Mouse (Mus musculus): ENCODE measurements around the gene Xab2. TPM values are rescaled to one million over a fixed set of nuclear protein-coding genes. Genes with fewer than 3 reads are reported as not detected.
A peak's percentile ranks its signal among the peaks of the same experiment; 100 is the strongest.

Xab2 gene
- total and polyA plus RNA-seq, 3 experiments = 49.9 to 60.7 (median 57.1) TPM

DNA sequence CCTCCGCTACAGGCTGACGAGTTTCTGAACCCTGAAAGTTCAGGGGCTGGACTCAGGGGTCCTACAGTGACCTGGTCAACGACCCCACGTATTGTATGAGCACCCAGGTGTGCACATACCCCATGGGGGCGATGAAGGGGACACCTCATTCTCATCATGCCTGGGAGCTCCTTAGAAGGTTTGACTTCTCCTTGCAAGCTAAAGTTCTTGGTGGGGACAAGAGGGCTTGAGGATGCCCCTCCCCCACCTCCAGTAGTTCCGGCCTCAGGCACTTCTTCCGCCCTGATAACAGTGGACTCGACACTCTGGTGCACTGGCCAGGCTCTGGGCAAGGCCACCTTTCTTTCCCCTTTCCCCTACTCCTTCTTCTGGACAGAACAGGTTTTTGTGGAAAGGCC lies 10.4 kb upstream of the Xab2 start:
- H3K4me3 ChIP-seq (replicated peaks in 1 of 3; ENCODE audit: low read depth in 2 of 3, low read length in 2 of 3, poor library complexity in 1 of 3) = peak overlapping the region; percentile 91 to 98 (median 97)
- in situ Hi-C loops (cut with MboI; ENCODE audit: low pct_ligation_motif_present, low pct_unique_long_range_greater_than_20kb, low sequenced_read_pairs) (no loop called here), dilution Hi-C loops (cut with MboI; ENCODE audit: extremely low pct_ligation_motif_present, extremely low pct_unique_long_range_greater_than_20kb, low sequenced_read_pairs) (no loop called here)
- H3K36me3 ChIP-seq (replicated peaks in 1 of 2; ENCODE audit: control insufficient read depth in 1 of 2, insufficient read depth in 1 of 2, low read length in 1 of 2) = peaks cover 34 to 43% of the 10 kb centered on the region in 2 experiments
- TF ChIP-seq USF1 (IDR thresholded peaks at IDR 0.05; ENCODE audit: low read depth, low read length) (no peak), JUND (conservative IDR thresholded peaks at IDR 0.05; ENCODE audit: low read depth, low read length) (no peak), CHD2 (IDR thresholded peaks at IDR 0.05; ENCODE audit: low read length) (peak; percentile 80; the same call in 1 of the 2 replicates), RCOR1 (conservative IDR thresholded peaks at IDR 0.05; ENCODE audit: low read depth, low read length) (no peak), ELF1 (IDR thresholded peaks at IDR 0.05; ENCODE audit: low read depth, low read length) (peak; percentile 71), E2F4 (IDR thresholded peaks at IDR 0.05; ENCODE audit: insufficient replicate concordance, low read depth, low read length) (no peak), HCFC1 (IDR thresholded peaks at IDR 0.05; ENCODE audit: low read depth, low read length) (peak; percentile 27; the same call in 1 of the 2 replicates), MYC (IDR thresholded peaks at IDR 0.05; ENCODE audit: low read depth, low read length) (no peak), MEF2A (IDR thresholded peaks at IDR 0.05; ENCODE audit: borderline replicate concordance, low read depth, low read length) (no peak)
- peak overlapping the region; percentile 39 for H3K4me2 ChIP-seq (ENCODE audit: insufficient read depth, low read depth, poor library complexity, severe bottlenecking)
- H3K27ac ChIP-seq (ENCODE audit: insufficient read depth, low read depth) = peak overlapping the region; percentile 47; the same call in 1 of the 2 replicates
- peaks cover 7 to 34% of the 10 kb centered on the region in 2 experiments for H3K4me1 ChIP-seq (ENCODE audit: control insufficient read depth in 1 of 2, insufficient read depth in 2 of 2)
- H3K79me2 ChIP-seq (replicated peaks; ENCODE audit: control insufficient read depth, extremely low read depth, insufficient read depth, poor library complexity, severe bottlenecking) = peaks cover 16% of the 10 kb centered on the region
- peaks cover 2% of the 10 kb centered on the region for H3K27me3 ChIP-seq (replicated peaks)
- DNase-seq (ENCODE audit: extremely low read depth) = peak; percentile 56
- peak overlapping the region; percentile 85 for H3K9ac ChIP-seq (ENCODE audit: insufficient read depth, low read depth)
- H3K9me3 ChIP-seq (replicated peaks; ENCODE audit: low read length) = no peaks in the 10 kb centered on the region

DNA sequence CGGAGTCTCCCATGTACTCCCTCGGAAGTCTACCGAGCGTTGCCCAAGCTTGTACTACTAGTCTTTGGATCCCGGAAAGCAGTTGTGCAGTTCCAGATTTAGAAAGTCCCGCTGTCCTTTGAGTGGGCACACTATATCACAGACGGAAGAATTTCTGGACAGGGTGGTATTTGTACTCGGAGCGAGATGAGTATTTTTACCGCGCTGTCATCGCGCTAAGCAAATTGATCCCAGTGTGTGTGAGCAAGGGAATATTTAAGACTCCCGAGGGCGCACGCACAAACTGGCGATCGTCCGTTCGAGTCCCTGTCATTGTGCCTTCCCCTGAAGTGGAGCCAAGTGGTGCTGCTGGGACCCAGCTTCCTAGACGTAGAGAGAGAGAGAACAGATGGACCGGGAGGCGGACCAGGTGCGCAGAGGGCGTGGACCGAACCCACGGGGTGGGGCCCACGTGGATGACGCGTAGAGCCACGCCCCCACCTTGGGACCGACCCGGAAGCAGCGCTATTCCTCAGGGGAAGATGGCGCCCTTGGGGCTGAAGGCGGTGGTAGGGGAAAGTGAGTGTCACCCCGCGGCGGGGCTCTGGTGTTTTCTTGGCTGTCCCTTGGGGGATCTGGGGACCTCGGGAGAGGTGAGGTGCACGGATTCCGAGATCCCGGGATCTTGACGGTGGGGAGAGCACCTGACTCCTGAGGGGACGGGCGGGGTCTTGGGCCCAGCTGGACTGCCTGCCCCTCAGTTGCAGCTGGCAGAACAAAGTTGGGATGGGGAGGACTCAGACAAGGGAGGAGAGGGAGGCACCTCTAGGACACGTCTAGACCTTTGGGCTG lies 9.7 kb upstream of the Xab2 start, which contains the start of gene Stxbp2:
TSS of gene Stxbp2 (plus strand) at position 309 of the 831 bp plus-strand sequence.
- peaks cover 16% of the 10 kb centered on the region for H3K79me2 ChIP-seq (replicated peaks; ENCODE audit: control insufficient read depth, extremely low read depth, insufficient read depth, poor library complexity, severe bottlenecking)
- dilution Hi-C loops (cut with MboI; ENCODE audit: extremely low pct_ligation_motif_present, extremely low pct_unique_long_range_greater_than_20kb, low sequenced_read_pairs) (no loop called here), in situ Hi-C loops (cut with MboI; ENCODE audit: low pct_ligation_motif_present, low pct_unique_long_range_greater_than_20kb, low sequenced_read_pairs) (no loop called here)
- H3K4me2 ChIP-seq (ENCODE audit: insufficient read depth, low read depth, poor library complexity, severe bottlenecking) = peak within 1 kb of the TSS; percentile 63
- H3K36me3 ChIP-seq (replicated peaks in 1 of 2; ENCODE audit: control insufficient read depth in 1 of 2, insufficient read depth in 1 of 2, low read length in 1 of 2) = peaks cover 28 to 40% of the 10 kb centered on the region in 2 experiments
- TF ChIP-seq MXI1 (IDR thresholded peaks at IDR 0.05; ENCODE audit: low read depth, low read length) (peak; percentile 57), ELF1 (IDR thresholded peaks at IDR 0.05; ENCODE audit: low read depth, low read length) (peak; percentile 98), POLR2AphosphoS2 (IDR thresholded peaks at IDR 0.05; ENCODE audit: low read depth, low read length) (0 out of 2 replicates have a peak, but pooled peaks have one; percentile 56), TCF12 (IDR thresholded peaks at IDR 0.05; ENCODE audit: low read depth, low read length) (peak; percentile 90), IRF4 (IDR thresholded peaks at IDR 0.05; ENCODE audit: low read depth, low read length) (peak; percentile 19; the same call in 1 of the 2 replicates), NRF1 (IDR thresholded peaks at IDR 0.05; ENCODE audit: low read depth, low read length) (peak; percentile 62), POLR2A (IDR thresholded peaks at IDR 0.05; ENCODE audit: low read depth, low read length) (peak; percentile 88), TBP (conservative IDR thresholded peaks at IDR 0.05; ENCODE audit: low read depth, low read length) (peak; percentile 68; the same call in 1 of the 2 replicates), NELFE (IDR thresholded peaks at IDR 0.05; ENCODE audit: low read depth, low read length) (peak; percentile 89), MYC (IDR thresholded peaks at IDR 0.05; ENCODE audit: low read depth, low read length) (no peak), SIN3A (IDR thresholded peaks at IDR 0.05; ENCODE audit: low read length) (peak; percentile 64), ZMIZ1 (IDR thresholded peaks at IDR 0.05; ENCODE audit: low read depth, low read length) (no peak; the same call in 1 of the 2 replicates), GABPA (IDR thresholded peaks at IDR 0.05; ENCODE audit: insufficient replicate concordance, low read depth, low read length) (no peak), HCFC1 (IDR thresholded peaks at IDR 0.05; ENCODE audit: low read depth, low read length) (peak; percentile 58; the same call in 1 of the 2 replicates), MAX (IDR thresholded peaks at IDR 0.05; ENCODE audit: low read length) (peak; percentile 80), PAX5 (IDR thresholded peaks at IDR 0.05; ENCODE audit: low read length) (no peak), USF1 (IDR thresholded peaks at IDR 0.05; ENCODE audit: low read depth, low read length) (peak; percentile 53)
- peak within 1 kb of the TSS; percentile 47; the same call in 1 of the 2 replicates for H3K27ac ChIP-seq (ENCODE audit: insufficient read depth, low read depth)
- peak within 1 kb of the TSS; percentile 85 for H3K9ac ChIP-seq (ENCODE audit: insufficient read depth, low read depth)
- H3K4me1 ChIP-seq (ENCODE audit: control insufficient read depth in 1 of 2, insufficient read depth in 2 of 2) = peaks cover 7 to 34% of the 10 kb centered on the region in 2 experiments
- H3K4me3 ChIP-seq (replicated peaks in 1 of 3; ENCODE audit: low read depth in 2 of 3, low read length in 2 of 3, poor library complexity in 1 of 3) = peak within 1 kb of the TSS; percentile 91 to 98 (median 97)
- H3K9me3 ChIP-seq (replicated peaks; ENCODE audit: low read length) = no peaks in the 10 kb centered on the region
- peaks cover 2% of the 10 kb centered on the region for H3K27me3 ChIP-seq (replicated peaks)
- peak; percentile 87 for DNase-seq (ENCODE audit: extremely low read depth)
